Mouse (Mus musculus) spleen, postnatal 14 days (tissue): ENCODE measurements around the gene Gper1.
"Not testable (repeated sequence)": the region's sequence is repeated elsewhere in the genome, so short reads cannot be mapped to it uniquely, and the experiment has no call there.

Experiments used
- DNase-seq, 2 experiments: peaks; one replicate each; pipeline ENCODE4 v3.0.0; 2021 to 2022; ENCODE audit warnings: low spot score in 2 of 2

Gper1 gene

DNA sequence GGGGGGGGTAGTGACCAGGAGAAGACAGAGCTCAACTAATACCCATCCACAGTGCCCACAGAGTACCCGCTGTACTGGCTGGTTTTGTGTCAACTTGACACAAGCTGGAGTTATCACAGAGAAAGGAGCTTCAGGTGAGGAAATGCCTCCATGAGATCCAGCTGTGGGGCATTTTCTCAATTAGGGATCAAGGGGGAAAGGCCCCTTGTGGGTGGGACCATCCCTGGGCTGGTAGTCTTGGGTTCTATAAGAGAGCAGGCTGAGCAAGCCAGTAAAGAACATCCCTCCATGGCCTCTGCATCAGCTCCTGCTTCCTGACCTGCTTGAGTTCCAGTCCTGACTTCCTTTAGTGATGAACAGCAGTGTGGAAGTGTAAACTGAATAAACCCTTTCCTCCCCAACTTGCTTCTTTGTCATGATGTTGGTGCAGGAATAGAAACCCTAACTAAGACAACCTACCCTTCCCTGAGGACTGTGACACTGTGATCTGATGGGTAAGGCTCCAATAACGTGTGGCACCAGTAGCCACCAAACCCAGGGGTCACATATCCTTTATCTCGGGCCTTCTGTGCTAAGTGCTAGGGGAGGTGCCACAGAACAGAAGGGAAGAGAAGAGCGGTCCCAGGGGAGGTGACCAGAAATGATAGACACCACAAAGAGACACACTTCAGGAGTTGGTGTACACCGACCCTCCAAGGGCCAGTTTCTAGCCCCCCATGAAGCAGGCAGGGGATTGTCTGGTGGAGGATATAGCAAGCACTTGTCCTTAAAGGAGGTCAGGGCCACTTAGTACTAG is 32.4 kb upstream of the Gper1 start:
- DNase-seq: not testable (repeated sequence)

- DNase-seq: no peak
Measured at GRCm38 (mm10) chr5:139391309-139391990, 31.5 kb upstream of the Gper1 start.

- DNase-seq: no peak
Measured at GRCm38 (mm10) chr5:139392219-139393196, 30.4 kb upstream of the Gper1 start.

DNA sequence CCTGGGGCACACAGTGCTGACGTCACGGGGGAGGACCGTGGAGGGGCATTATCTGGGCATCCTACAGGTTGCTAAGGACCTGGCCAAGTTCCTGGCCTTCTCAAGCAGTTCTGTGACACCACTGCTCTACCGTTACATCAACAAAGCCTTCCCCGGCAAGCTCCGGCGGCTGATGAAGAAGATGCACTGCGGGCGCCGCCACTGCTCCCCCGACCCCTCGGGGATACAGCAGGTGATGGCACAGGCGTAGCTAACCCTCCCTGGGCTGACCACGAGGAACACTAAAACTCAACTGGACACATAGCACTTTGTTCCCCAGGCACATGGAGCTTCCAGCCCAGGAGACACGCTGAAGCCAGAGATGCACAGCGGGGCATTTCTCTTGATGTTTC is 29.8 kb upstream of the Gper1 start:
- no peak for DNase-seq

DNA sequence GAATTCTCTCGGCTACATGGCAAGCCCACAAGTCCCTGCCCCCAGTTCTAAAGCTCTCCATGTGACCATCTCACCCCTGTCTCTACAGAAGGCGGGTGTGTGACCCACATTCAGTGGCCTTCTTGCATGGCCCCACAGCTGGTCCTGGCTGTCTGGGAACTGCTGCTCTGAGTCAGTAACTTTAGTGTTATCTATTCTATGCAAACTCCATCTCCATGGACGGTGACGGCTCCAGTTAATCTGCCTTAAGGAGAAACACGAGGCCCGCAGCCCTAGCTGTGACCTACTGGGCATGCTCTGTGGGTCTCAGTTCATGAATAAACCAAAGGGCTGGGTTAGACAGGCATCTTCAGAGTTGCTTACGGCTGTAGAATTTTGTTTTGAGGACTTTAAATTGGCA is 28.6 kb upstream of the Gper1 start:
- DNase-seq: no peak

- no peak for DNase-seq
Measured at GRCm38 (mm10) chr5:139395528-139395927, 27.4 kb upstream of the Gper1 start.

- no peak for DNase-seq
Measured at GRCm38 (mm10) chr5:139397359-139397916, 25.5 kb upstream of the Gper1 start.

- peak; percentile 85 to 89 for DNase-seq
Measured at GRCm38 (mm10) chr5:139397959-139398753, 24.8 kb upstream of the Gper1 start.

GRCm38 (mm10) chr5:139398786-139399185 is 24.2 kb upstream of the Gper1 start:
- no peak for DNase-seq

DNA sequence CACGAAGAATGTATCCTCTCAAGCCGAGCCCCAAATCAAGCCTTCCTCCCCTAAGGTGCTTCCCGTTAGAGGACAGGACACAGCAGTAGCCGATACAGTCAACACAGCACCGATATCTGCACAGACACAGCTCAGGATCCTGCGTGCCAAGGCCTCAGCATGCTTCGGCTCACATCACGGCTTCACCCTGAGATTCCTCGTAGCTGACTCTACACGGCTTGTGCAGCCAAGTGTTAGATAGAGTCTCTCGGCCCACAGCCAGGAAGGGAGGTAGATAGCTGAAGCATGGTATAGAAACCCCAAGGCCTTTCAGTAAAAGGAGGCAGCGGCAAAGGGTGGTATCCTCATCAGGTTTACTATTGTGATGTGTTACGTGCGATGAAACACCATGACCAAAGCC is 23.0 kb upstream of the Gper1 start:
- DNase-seq: no peak

GRCm38 (mm10) chr5:139402106-139402505 is 20.8 kb upstream of the Gper1 start:
- DNase-seq: no peak

DNA sequence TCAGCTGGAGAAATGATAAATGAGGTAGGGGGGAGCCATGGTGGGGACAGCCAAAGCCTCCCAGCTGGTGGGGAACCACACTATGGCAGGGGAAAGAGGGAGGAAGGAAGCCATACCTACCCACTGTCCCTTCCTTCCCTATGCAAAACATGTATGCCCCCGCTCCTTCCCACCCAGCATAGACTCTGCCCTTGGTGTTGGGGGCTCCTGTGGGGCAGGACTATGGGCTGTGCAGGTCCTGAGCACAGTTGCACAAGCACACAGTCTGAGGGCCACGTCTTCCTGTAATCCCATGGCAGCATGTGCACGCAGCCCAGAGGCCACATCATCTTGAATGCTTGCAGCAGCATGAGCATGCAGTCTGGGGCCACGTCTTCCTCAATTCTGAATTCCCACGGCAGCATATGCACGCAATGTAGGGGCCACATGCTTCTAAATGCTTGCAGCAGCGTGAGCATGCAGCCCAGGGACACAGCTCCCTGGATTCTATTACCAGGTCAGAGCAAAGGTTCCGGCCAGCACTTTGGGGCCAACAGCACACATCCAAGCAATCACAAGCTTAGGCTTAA is 19.2 kb upstream of the Gper1 start:
- DNase-seq: no peak

DNA sequence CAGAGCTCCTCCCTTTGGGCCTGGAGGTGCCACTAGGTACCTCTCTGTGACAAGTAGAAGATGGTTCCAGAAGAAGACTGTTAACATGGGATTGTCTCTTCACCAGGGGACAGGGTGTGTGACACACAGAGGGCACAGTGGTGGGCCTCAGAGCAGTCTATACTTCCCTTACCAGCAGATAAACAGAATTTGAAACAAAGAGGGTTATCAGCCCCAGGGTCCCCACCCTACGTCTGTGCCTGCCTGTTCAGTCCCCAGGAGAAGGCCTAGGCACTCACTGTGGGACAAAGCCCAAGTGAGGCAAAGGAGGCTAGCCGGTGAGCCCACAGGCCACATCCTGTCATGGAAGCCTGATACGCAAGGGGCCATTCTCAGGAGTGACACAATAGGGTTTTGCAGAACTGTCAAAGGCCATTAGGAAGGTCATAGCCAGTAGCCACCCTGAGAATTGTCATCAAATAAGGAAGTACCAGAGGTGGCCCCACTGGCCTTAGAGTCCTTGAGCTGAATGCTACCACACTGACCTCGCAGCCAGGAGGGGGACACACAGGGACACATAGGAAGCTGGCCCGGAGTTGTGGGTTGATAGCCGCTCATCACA is 18.1 kb upstream of the Gper1 start, which contains the start of gene C130050O18Rik:
Gene C130050O18Rik, plus strand, starts transcription at position 480 of the 601 bp plus-strand sequence.
- no peak for DNase-seq

- DNase-seq: no peak
Measured at GRCm38 (mm10) chr5:139405478-139405877, 17.5 kb upstream of the Gper1 start.

DNA sequence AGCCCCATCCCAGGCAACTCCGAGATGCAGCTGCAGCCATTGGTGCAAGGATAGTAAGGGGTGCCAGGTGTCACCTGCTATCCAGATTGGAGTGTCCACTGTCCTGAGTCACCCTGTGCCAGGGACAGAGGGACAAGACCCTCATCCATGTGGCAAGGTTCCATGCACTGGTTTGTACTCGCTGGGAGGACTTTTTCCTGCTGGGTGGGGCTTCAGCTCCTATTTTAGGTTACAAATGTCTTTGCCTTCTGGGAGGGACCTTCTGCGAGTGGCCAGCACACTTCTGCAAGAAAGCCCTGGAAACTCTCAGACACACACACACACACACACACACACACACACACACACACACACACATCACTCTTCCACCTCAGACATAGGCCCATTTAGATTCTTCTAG is 17.0 kb upstream of the Gper1 start:
- DNase-seq: no peak

- DNase-seq: no peak
Measured at GRCm38 (mm10) chr5:139407121-139407885, 15.6 kb upstream of the Gper1 start.

DNA sequence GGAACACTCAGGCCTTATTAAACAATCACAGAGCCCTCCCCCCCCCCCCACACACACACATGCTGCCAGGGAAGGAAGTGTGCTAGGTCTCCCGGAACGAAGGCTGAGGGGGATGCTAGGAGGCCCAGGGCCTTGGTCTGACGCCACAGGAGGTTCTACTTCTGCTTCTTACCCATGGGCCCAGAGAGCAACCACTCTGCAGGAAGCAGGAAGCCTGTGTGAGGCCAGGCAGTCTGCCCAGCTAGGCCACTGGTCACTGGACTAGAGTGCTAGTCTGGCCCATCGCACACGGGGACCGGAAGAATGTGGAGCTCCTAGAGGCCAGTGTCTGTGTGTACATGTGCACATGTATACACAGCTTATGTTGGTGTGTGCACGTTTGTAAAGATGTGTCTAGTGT is 14.4 kb upstream of the Gper1 start:
- DNase-seq: no peak

GRCm38 (mm10) chr5:139409412-139409811 is 13.5 kb upstream of the Gper1 start:
- no peak for DNase-seq

DNA sequence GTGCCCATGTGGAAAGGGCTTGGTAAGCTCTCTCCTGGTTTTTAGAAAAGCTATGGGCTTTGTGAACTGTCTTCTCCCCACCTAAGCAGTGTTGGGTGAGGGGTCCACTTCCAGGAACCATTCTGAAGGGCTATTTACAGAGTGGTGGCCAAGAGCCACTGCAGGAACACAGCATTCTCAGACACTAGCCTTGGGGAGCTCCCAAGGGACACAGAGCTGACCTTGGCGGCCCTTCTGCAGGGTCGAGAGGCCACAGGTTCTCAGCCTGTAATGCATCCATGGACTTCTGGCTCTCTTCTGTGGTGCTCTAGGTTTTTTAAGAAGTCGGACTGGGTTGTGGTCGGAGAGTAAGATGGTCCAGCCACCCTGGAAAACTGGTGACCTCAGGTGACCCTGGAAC is 12.9 kb upstream of the Gper1 start:
- no peak for DNase-seq
